Mouse (Mus musculus): Measurements from ENCODE around the gene Ntm. TPM values are rescaled to one million over a fixed set of nuclear protein-coding genes. Genes with fewer than 3 reads are reported as not detected.

Gene Ntm
- polyA plus RNA-seq, 1 experiment from 2014 or later = 0.76 TPM

GRCm38 (mm10) chr9:29782697-29783096, 180.2 kb downstream of the Ntm start:
- Histone ChIP-seq H3K4me1 (ENCODE audit: insufficient read depth, low read depth, low read length) (no peaks in the 10 kb centered on the region), H3K36me3 (ENCODE audit: insufficient read depth, low read length) (no peaks in the 10 kb centered on the region), H3K27me3 (replicated peaks; ENCODE audit: insufficient read depth, low read length) (no peaks in the 10 kb centered on the region), H3K27ac (ENCODE audit: low read length) (no peak overlapping the region), H3K9me3 (ENCODE audit: low read length) (no peaks in the 10 kb centered on the region), H3K4me3 (ENCODE audit: low read depth, low read length) (no peak overlapping the region), H3K9ac (replicated peaks; ENCODE audit: low read depth) (no peak overlapping the region), H3K4me2 (replicated peaks; ENCODE audit: low read depth, low read length) (no peak overlapping the region)
- TF ChIP-seq CTCF (IDR thresholded peaks at IDR 0.05) = no peak
- no peak for TF ChIP-seq EP300 (IDR thresholded peaks at IDR 0.05)
- ATAC-seq = no peak
- WGBS = 58% methylated on average over 4 of the region's 4 CpGs
- no peak for DNase-seq (ENCODE audit: low spot score)

GRCm38 (mm10) chr9:29779739-29780138, 183.2 kb downstream of the Ntm start:
- ATAC-seq = no peak
- Histone ChIP-seq H3K4me1 (ENCODE audit: insufficient read depth, low read depth, low read length) (no peaks in the 10 kb centered on the region), H3K9me3 (ENCODE audit: low read length) (no peaks in the 10 kb centered on the region), H3K9ac (replicated peaks; ENCODE audit: low read depth) (no peak overlapping the region), H3K4me2 (replicated peaks; ENCODE audit: low read depth, low read length) (no peak overlapping the region), H3K36me3 (ENCODE audit: insufficient read depth, low read length) (no peaks in the 10 kb centered on the region), H3K27ac (ENCODE audit: low read length) (no peak overlapping the region), H3K27me3 (replicated peaks; ENCODE audit: insufficient read depth, low read length) (no peaks in the 10 kb centered on the region), H3K4me3 (ENCODE audit: low read depth, low read length) (no peak overlapping the region)
- 69% methylated on average over 7 of the region's 7 CpGs for WGBS
- TF ChIP-seq CTCF (IDR thresholded peaks at IDR 0.05) (no peak), EP300 (IDR thresholded peaks at IDR 0.05) (no peak)
- no peak for DNase-seq (ENCODE audit: low spot score)

- peak; percentile 53 for DNase-seq (ENCODE audit: low spot score)
- peak; percentile 80 for ATAC-seq
- H3K9ac ChIP-seq (replicated peaks; ENCODE audit: low read depth) = no peak overlapping the region
- H3K9me3 ChIP-seq (ENCODE audit: low read length) = no peaks in the 10 kb centered on the region
- no peaks in the 10 kb centered on the region for H3K4me1 ChIP-seq (ENCODE audit: insufficient read depth, low read depth, low read length)
- no peaks in the 10 kb centered on the region for H3K36me3 ChIP-seq (ENCODE audit: insufficient read depth, low read length)
- no peaks in the 10 kb centered on the region for H3K27me3 ChIP-seq (replicated peaks; ENCODE audit: insufficient read depth, low read length)
- H3K4me2 ChIP-seq (replicated peaks; ENCODE audit: low read depth, low read length) = no peak overlapping the region
- TF ChIP-seq CTCF (IDR thresholded peaks at IDR 0.05) (no peak), EP300 (IDR thresholded peaks at IDR 0.05) (peak; percentile 40; the same call in 1 of the 2 replicates)
- 57% methylated on average over 3 of the region's 3 CpGs for WGBS
- no peak overlapping the region for H3K4me3 ChIP-seq (ENCODE audit: low read depth, low read length)
- H3K27ac ChIP-seq (ENCODE audit: low read length) = no peak overlapping the region
These were observed 186.0 kb downstream of the Ntm start for GRCm38 (mm10) chr9:29776951-29777350.

- no peak overlapping the region for H3K27ac ChIP-seq (ENCODE audit: low read length)
- no peak overlapping the region for H3K9ac ChIP-seq (replicated peaks; ENCODE audit: low read depth)
- no peak overlapping the region for H3K4me3 ChIP-seq (ENCODE audit: low read depth, low read length)
- peak; percentile 88 for ATAC-seq
- no peaks in the 10 kb centered on the region for H3K4me1 ChIP-seq (ENCODE audit: insufficient read depth, low read depth, low read length)
- H3K9me3 ChIP-seq (ENCODE audit: low read length) = no peaks in the 10 kb centered on the region
- H3K4me2 ChIP-seq (replicated peaks; ENCODE audit: low read depth, low read length) = no peak overlapping the region
- no peaks in the 10 kb centered on the region for H3K36me3 ChIP-seq (ENCODE audit: insufficient read depth, low read length)
- no peaks in the 10 kb centered on the region for H3K27me3 ChIP-seq (replicated peaks; ENCODE audit: insufficient read depth, low read length)
- TF ChIP-seq CTCF (IDR thresholded peaks at IDR 0.05) (no peak), EP300 (IDR thresholded peaks at IDR 0.05) (peak; percentile 68)
- DNase-seq (ENCODE audit: low spot score) = peak; percentile 45
- 43% methylated on average over 4 of the region's 4 CpGs for WGBS
These were observed 186.4 kb downstream of the Ntm start for GRCm38 (mm10) chr9:29776542-29776941.

GRCm38 (mm10) chr9:29776030-29776429, 186.9 kb downstream of the Ntm start:
- Histone ChIP-seq H3K4me3 (ENCODE audit: low read depth, low read length) (no peak overlapping the region), H3K27me3 (replicated peaks; ENCODE audit: insufficient read depth, low read length) (no peaks in the 10 kb centered on the region), H3K9ac (replicated peaks; ENCODE audit: low read depth) (no peak overlapping the region), H3K27ac (ENCODE audit: low read length) (no peak overlapping the region), H3K4me2 (replicated peaks; ENCODE audit: low read depth, low read length) (no peak overlapping the region), H3K9me3 (ENCODE audit: low read length) (no peaks in the 10 kb centered on the region), H3K4me1 (ENCODE audit: insufficient read depth, low read depth, low read length) (no peaks in the 10 kb centered on the region), H3K36me3 (ENCODE audit: insufficient read depth, low read length) (no peaks in the 10 kb centered on the region)
- no peak for TF ChIP-seq CTCF (IDR thresholded peaks at IDR 0.05)
- TF ChIP-seq EP300 (IDR thresholded peaks at IDR 0.05) = no peak
- WGBS = 79% methylated on average over 4 of the region's 4 CpGs
- DNase-seq (ENCODE audit: low spot score) = no peak
- no peak for ATAC-seq

GRCm38 (mm10) chr9:29772625-29773388, 190.1 kb downstream of the Ntm start:
- Histone ChIP-seq H3K9me3 (ENCODE audit: low read length) (no peaks in the 10 kb centered on the region), H3K27ac (ENCODE audit: low read length) (no peak overlapping the region), H3K4me2 (replicated peaks; ENCODE audit: low read depth, low read length) (no peak overlapping the region), H3K9ac (replicated peaks; ENCODE audit: low read depth) (no peak overlapping the region), H3K4me1 (ENCODE audit: insufficient read depth, low read depth, low read length) (no peaks in the 10 kb centered on the region), H3K36me3 (ENCODE audit: insufficient read depth, low read length) (no peaks in the 10 kb centered on the region), H3K27me3 (replicated peaks; ENCODE audit: insufficient read depth, low read length) (no peaks in the 10 kb centered on the region), H3K4me3 (ENCODE audit: low read depth, low read length) (no peak overlapping the region)
- DNase-seq (ENCODE audit: low spot score) (no peak), ATAC-seq (no peak)
- WGBS = 64% methylated on average over 11 of the region's 11 CpGs
- TF ChIP-seq CTCF (IDR thresholded peaks at IDR 0.05) (no peak), EP300 (IDR thresholded peaks at IDR 0.05) (no peak)
